Mouse (Mus musculus) liver, adult 2 months (tissue): ENCODE measurements around the gene Defb36. TPM values are rescaled to one million over a fixed set of nuclear protein-coding genes. Genes with fewer than 3 reads are reported as not detected.

Experiments used
- DNase-seq: peaks from one replicate; pipeline ENCODE4 v3.0.0-alpha.2; 2011; ENCODE audit warnings: low read depth, low spot score; ENCODE audit errors: extremely low read depth
- H3K27ac ChIP-seq: fragments of 200-500 bp; replicated peaks from 2 replicates; pipeline ENCODE4 v1.5.1; 2012; ENCODE audit warnings: low read depth, mild to moderate bottlenecking, control low read depth, inconsistent platforms, low read length; ENCODE audit not compliant: insufficient read depth
- H3K27me3 ChIP-seq: fragments of 200-500 bp; 2 replicates; pipeline ENCODE4 v1.6.1; 2012; ENCODE audit warnings: mild to moderate bottlenecking, moderate library complexity, low read length, inconsistent platforms; ENCODE audit not compliant: control insufficient read depth, insufficient read depth
- H3K36me3 ChIP-seq: fragments of 200-500 bp; 2 replicates; pipeline ENCODE4 v1.6.1; 2012; ENCODE audit warnings: low read length, inconsistent platforms; ENCODE audit not compliant: control insufficient read depth, insufficient read depth
- H3K4me1 ChIP-seq: fragments of 200-500 bp; 2 replicates; pipeline ENCODE4 v1.6.1; 2011; ENCODE audit warnings: low read length; ENCODE audit not compliant: control insufficient read depth, insufficient read depth
- H3K4me3 ChIP-seq: fragments of 200-500 bp; 2 replicates; pipeline ENCODE4 v1.5.1; 2011; ENCODE audit warnings: low read depth, mild to moderate bottlenecking, control low read depth, low read length, moderate library complexity; ENCODE audit not compliant: insufficient read depth
- H3K79me2 ChIP-seq: fragments of 200-500 bp; 2 replicates; pipeline ENCODE4 v1.6.1; 2012; ENCODE audit warnings: inconsistent platforms, mild to moderate bottlenecking, low read length, moderate library complexity; ENCODE audit not compliant: control insufficient read depth, insufficient read depth
- H3K9ac ChIP-seq: fragments of 200-500 bp; 2 replicates; pipeline ENCODE4 v1.6.1; 2012; ENCODE audit warnings: low read depth, mild to moderate bottlenecking, control low read depth, inconsistent platforms, low read length
- CTCF ChIP-seq: fragments of 200-500 bp; IDR thresholded peaks from 2 replicates; pipeline ENCODE4 v1.5.1; 2011; ENCODE audit warnings: low read depth, low read length, control low read depth
- POLR2A ChIP-seq: fragments of 200-500 bp; IDR thresholded peaks from 2 replicates; pipeline ENCODE4 v1.6.1; 2011; ENCODE audit warnings: low read length, control low read depth; ENCODE audit not compliant: insufficient read depth; ENCODE audit errors: extremely low read depth
- WGBS: fragments of 180-500 bp; shearing (Covaris S2); methylation state at CpG from one replicate; pipeline ENCODE4 v1.1.7; 2018; 5-methylcytosine and 5-hydroxymethylcytosine counted together
- polyA plus RNA-seq: library from polyadenylated mRNA; depleted of rRNA; stranded (reverse); fragments of >200 nt; gene quantifications from 2 replicates; pipeline ENCODE4 v1.2.3, GENCODE M21; 2012; rRNA removed
- total RNA-seq: library from RNA; depleted of rRNA; stranded (reverse); fragments of >200 nt; gene quantifications from 2 replicates; pipeline ENCODE4 v1.2.3, GENCODE M21; 2014; rRNA removed

Gene Defb36
- total and polyA plus RNA-seq, 2 experiments, result not detected

DNA sequence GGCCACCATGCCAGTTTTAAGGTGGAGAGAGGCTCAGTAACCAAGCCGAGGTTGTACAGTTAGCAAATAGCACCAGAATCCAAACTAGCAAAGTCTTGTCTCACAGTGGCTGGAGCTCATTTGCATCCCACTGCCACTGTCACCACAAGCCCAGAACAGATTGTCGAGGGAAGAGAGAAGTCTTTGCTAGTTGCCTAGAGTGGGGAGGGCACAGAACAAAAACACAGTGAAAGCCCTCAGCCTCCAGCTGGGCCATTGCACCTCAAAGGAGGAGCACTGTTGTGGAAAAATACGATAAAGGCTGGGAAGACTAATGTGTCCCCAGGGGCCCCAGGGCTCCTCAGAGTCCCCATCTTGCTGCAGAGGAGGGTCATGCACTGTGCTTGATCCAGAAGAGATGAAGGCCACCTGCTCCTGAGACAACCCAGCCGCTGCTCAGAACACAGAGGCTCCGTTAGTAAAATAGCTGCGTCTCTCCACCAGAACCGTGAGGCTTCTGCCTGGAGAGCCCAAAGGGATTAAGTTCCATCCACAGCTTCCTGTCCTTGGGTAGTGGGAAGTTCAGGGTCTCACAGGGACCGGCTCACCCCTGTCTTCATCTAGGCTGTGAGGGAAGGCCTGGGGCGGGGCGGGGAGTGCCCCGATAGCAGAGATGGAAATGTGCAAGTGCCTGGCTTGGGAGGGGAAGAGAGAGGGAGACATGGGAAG is 35.4 kb downstream of the Defb36 start:
- DNase-seq, result no peak
- no peaks in the 10 kb centered on the region for H3K36me3 ChIP-seq
- H3K27ac ChIP-seq, result peak overlapping the region; percentile 44
- H3K4me1 ChIP-seq, result no peaks in the 10 kb centered on the region
- no peak for TF ChIP-seq POLR2A
- no peak for TF ChIP-seq CTCF
- H3K27me3 ChIP-seq, result no peaks in the 10 kb centered on the region
- no peaks in the 10 kb centered on the region for H3K79me2 ChIP-seq
- WGBS, result 61% methylated on average over 11 of the region's 11 CpGs
- no peak overlapping the region for H3K4me3 ChIP-seq
- 0 out of 2 replicates have a peak overlapping the region, but pooled peaks have one; percentile 21 for H3K9ac ChIP-seq

DNA sequence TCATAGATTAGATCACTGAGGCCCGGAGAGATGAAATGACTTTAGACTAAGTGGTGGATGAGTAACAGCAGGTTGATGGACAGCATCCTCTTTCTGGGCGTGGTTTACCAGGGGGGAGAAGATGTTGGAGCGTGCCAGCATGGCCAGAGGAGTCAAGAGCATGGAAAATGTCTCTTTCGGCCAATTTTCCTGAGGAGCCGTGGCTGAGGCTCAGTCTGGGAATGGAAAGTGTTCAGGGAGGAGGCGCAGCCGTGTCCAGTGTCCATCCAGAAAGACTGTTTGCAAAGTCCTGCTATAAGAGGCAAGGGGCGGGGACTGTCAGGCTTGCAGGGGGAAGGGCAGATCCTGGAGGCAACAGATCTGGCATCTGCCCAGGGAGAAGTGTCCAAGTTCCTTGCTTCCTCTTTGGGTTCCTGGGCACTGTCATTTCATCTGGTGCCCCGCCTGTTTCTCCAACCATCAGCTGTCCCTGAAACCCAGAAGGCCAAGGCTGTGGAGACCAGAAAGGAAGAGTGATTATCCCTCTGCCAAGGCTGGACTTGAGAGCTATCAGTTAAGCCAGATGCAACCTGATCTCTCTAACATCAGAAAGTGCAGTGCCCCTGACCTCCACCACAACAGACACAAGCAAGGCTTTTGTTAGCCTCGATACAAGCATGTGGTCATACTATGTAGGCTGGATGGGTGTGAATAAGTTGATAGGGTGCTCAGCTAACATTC is 48.9 kb downstream of the Defb36 start:
- no peaks in the 10 kb centered on the region for H3K27me3 ChIP-seq
- no peak overlapping the region for H3K4me3 ChIP-seq
- H3K79me2 ChIP-seq, result no peaks in the 10 kb centered on the region
- TF ChIP-seq CTCF, result no peak
- TF ChIP-seq POLR2A, result no peak
- H3K9ac ChIP-seq, result no peak overlapping the region
- H3K4me1 ChIP-seq, result no peaks in the 10 kb centered on the region
- WGBS, result 60% methylated on average over 10 of the region's 10 CpGs
- no peaks in the 10 kb centered on the region for H3K36me3 ChIP-seq
- DNase-seq, result no peak
- no peak overlapping the region for H3K27ac ChIP-seq

DNA sequence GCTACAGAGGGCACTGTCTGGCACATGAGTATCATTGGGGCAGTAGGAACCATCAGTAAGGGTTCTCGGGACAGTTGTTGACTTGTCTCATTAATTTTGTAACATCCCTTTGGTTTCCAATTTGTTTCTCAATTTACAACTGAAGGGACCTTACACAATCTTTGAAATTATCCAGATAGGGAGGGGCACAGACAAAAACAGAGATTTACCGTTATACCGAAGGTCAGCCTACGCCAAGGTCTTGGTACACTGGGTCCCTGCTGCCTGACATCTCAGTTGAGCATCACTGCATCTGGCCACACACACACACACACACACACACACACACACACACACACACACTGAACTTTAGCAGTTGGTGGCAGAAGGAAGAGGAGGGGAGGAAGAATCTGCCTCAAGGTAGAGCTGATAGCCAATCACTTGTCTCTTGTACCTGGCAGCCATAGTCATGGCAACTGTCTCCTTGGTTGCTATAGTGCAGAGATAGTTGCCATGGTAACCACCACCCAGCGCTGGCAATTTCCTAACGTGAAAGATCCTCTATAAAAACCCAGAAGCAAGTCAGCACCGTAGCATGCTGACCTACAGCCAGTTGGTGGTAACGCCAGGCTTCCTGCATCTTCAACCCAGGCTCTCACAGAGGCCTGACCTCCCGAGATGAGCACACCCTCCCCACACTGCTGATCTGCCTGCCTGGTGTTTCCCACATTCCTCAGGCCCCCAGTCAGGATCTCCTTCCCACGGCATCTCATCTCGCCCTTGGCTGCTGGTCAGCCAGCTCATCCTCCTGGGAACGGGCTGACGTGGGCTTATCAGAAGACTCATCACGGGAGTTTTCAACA is 50.0 kb downstream of the Defb36 start:
- WGBS, result 48% methylated on average over 14 of the region's 14 CpGs
- DNase-seq, result no peak

DNA sequence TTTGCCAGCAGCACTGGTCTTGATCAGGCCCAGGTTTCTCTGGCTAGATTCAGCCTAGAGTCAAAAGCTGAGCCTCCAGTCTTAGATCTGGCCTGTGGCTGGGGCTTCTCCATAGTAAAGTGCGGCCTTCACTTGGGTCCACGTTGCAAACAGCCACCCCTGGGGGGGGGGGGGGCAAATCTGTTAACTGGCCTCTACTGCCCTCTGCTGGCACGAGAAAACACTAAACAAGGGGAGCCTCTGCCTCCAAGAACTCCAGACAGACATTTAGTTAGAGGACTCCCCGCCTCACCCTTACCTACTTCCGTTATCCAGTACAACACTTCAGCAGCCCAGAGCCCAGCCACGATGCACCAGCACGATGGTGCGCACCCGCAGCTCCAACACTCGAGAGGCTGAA is 53.3 kb downstream of the Defb36 start:
- Histone ChIP-seq H3K4me3 (no peak overlapping the region), H3K79me2 (no peaks in the 10 kb centered on the region), H3K27me3 (no peaks in the 10 kb centered on the region), H3K9ac (no peak overlapping the region), H3K27ac (no peak overlapping the region), H3K36me3 (no peaks in the 10 kb centered on the region), H3K4me1 (peaks cover 9% of the 10 kb centered on the region)
- WGBS, result 67% methylated on average over 10 of the region's 10 CpGs
- no peak for DNase-seq
- no peak for TF ChIP-seq POLR2A
- TF ChIP-seq CTCF, result peak; percentile 65

More for the DNA sequence above, 50.0 kb downstream of the Defb36 start:
- H3K27ac ChIP-seq, result no peak overlapping the region
- H3K36me3 ChIP-seq, result no peaks in the 10 kb centered on the region
- no peak for TF ChIP-seq POLR2A
- no peak for TF ChIP-seq CTCF
- no peak overlapping the region for H3K9ac ChIP-seq
- H3K79me2 ChIP-seq, result no peaks in the 10 kb centered on the region
- H3K4me1 ChIP-seq, result no peaks in the 10 kb centered on the region
- H3K27me3 ChIP-seq, result no peaks in the 10 kb centered on the region
- no peak overlapping the region for H3K4me3 ChIP-seq

DNA sequence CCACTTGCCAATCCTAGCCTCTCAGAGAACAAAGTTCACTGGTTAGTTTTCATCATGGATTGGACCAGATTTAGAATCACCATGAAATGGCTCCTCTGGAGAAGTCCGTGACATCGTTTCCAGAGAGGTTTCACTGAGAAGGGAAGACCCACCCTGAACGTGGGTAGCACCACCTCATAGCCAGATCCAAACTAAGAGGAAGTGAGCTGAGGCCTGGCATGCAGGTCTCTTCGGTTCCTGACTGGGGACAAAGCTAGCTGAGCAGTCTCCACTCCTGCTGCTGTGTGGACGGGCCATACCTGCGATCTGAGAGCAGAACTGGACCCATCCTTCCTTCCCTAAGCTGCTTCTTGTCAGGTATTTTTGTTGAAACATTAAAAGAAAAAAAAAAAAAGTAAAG is 57.0 kb downstream of the Defb36 start:
- DNase-seq, result peak; percentile 85
- H3K9ac ChIP-seq, result no peak overlapping the region
- H3K4me3 ChIP-seq, result no peak overlapping the region; the same call in 1 of the 2 replicates
- peak overlapping the region; percentile 54 for H3K27ac ChIP-seq
- no peaks in the 10 kb centered on the region for H3K36me3 ChIP-seq
- H3K79me2 ChIP-seq, result no peaks in the 10 kb centered on the region
- WGBS, result 41% methylated on average over 6 of the region's 6 CpGs
- TF ChIP-seq CTCF (no peak), POLR2A (no peak)
- H3K4me1 ChIP-seq, result peaks cover 19% of the 10 kb centered on the region
- H3K27me3 ChIP-seq, result no peaks in the 10 kb centered on the region

Other genes with a start within 250 kb of the Defb36 start
- not detected in 2 replicates for gene Nrsn2, start 227.7 kb upstream of the Defb36 start, total RNA-seq
- gene Nrsn2, start 227.7 kb upstream of the Defb36 start, polyA plus RNA-seq, result not detected in 2 replicates
- 0.18 and 0.40 TPM in 2 replicates for gene Sox12, start 206.3 kb upstream of the Defb36 start, total RNA-seq
- 1.7 and 1.9 TPM in 2 replicates for gene Sox12, start 206.3 kb upstream of the Defb36 start, polyA plus RNA-seq
- gene Zcchc3, start 189.3 kb upstream of the Defb36 start, total RNA-seq, result 0.37 and 0.47 TPM in 2 replicates
- 0.40 and 0.44 TPM in 2 replicates for gene Zcchc3, start 189.3 kb upstream of the Defb36 start, polyA plus RNA-seq
- not detected in 2 replicates for gene 6820408C15Rik, start 188.7 kb upstream of the Defb36 start, total RNA-seq
- gene 6820408C15Rik, start 188.7 kb upstream of the Defb36 start, polyA plus RNA-seq, result not detected in 2 replicates
- gene Defb23, start 139.7 kb upstream of the Defb36 start, total RNA-seq, result not detected in 2 replicates
- not detected in 2 replicates for gene Defb23, start 139.7 kb upstream of the Defb36 start, polyA plus RNA-seq
- not detected in 2 replicates for gene Defb20, start 127.3 kb upstream of the Defb36 start, total RNA-seq
- gene Defb20, start 127.3 kb upstream of the Defb36 start, polyA plus RNA-seq, result not detected in 2 replicates
- gene Defb22, start 114.2 kb upstream of the Defb36 start, total RNA-seq, result not detected in 2 replicates
- gene Defb22, start 114.2 kb upstream of the Defb36 start, polyA plus RNA-seq, result not detected in 2 replicates
- not detected in 2 replicates for gene Defb26, start 92.6 kb upstream of the Defb36 start, total RNA-seq
- gene Defb26, start 92.6 kb upstream of the Defb36 start, polyA plus RNA-seq, result not detected in 2 replicates
- gene Defb28, start 86.1 kb upstream of the Defb36 start, total RNA-seq, result not detected in 2 replicates
- not detected in 2 replicates for gene Defb28, start 86.1 kb upstream of the Defb36 start, polyA plus RNA-seq
- gene Defb29, start 64.2 kb upstream of the Defb36 start, total RNA-seq, result not detected in 2 replicates
- not detected in 2 replicates for gene Defb29, start 64.2 kb upstream of the Defb36 start, polyA plus RNA-seq
- not detected in 2 replicates for gene Gm17416, start 35.0 kb upstream of the Defb36 start, total RNA-seq
- gene Gm17416, start 35.0 kb upstream of the Defb36 start, polyA plus RNA-seq, result not detected in 2 replicates
- gene Defb21, start 31.6 kb upstream of the Defb36 start, total RNA-seq, result not detected in 2 replicates
- not detected in 2 replicates for gene Defb21, start 31.6 kb upstream of the Defb36 start, polyA plus RNA-seq
- not detected in 2 replicates for gene Defb19, start 24.0 kb upstream of the Defb36 start, total RNA-seq
- not detected in 2 replicates for gene Defb19, start 24.0 kb upstream of the Defb36 start, polyA plus RNA-seq
- gene Defb45, start 4.9 kb upstream of the Defb36 start, total RNA-seq, result not detected in 2 replicates
- not detected in 2 replicates for gene Defb45, start 4.9 kb upstream of the Defb36 start, polyA plus RNA-seq
- gene Defb25, start 18.7 kb downstream of the Defb36 start, total RNA-seq, result 2.1 TPM in 1 of 2 replicates, not detected in the other
- gene Defb25, start 18.7 kb downstream of the Defb36 start, polyA plus RNA-seq, result not detected in 2 replicates
- 0.34 and 0.65 TPM in 2 replicates for gene Rem1, start 22.6 kb downstream of the Defb36 start, total RNA-seq
- 0.32 and 0.35 TPM in 2 replicates for gene Rem1, start 22.6 kb downstream of the Defb36 start, polyA plus RNA-seq
- 65.5 and 86.1 TPM in 2 replicates for gene H13, start 65.1 kb downstream of the Defb36 start, total RNA-seq
- gene H13, start 65.1 kb downstream of the Defb36 start, polyA plus RNA-seq, result 117 and 148 TPM in 2 replicates
- gene Mcts2, start 82.7 kb downstream of the Defb36 start, total RNA-seq, result 7.2 and 8.9 TPM in 2 replicates
- 2.4 and 3.8 TPM in 2 replicates for gene Mcts2, start 82.7 kb downstream of the Defb36 start, polyA plus RNA-seq
- 16.4 and 33.0 TPM in 2 replicates for gene Id1, start 131.9 kb downstream of the Defb36 start, total RNA-seq
- gene Id1, start 131.9 kb downstream of the Defb36 start, polyA plus RNA-seq, result 19.2 and 33.0 TPM in 2 replicates
- not detected in 2 replicates for gene Cox4i2, start 149.8 kb downstream of the Defb36 start, total RNA-seq
- gene Cox4i2, start 149.8 kb downstream of the Defb36 start, polyA plus RNA-seq, result 0.22 and 0.31 TPM in 2 replicates
- gene Bcl2l1, start 227.4 kb downstream of the Defb36 start, total RNA-seq, result 14.9 and 16.1 TPM in 2 replicates
- 30.4 and 33.8 TPM in 2 replicates for gene Bcl2l1, start 227.4 kb downstream of the Defb36 start, polyA plus RNA-seq
- gene Tpx2, start 243.6 kb downstream of the Defb36 start, total RNA-seq, result 0.18 and 1.1 TPM in 2 replicates
- 0.04 TPM in 1 of 2 replicates, not detected in the other for gene Tpx2, start 243.6 kb downstream of the Defb36 start, polyA plus RNA-seq